Mouse (Mus musculus) testis, adult 2 months (tissue): ENCODE measurements around the gene 2010109A12Rik. TPM values are rescaled to one million over a fixed set of nuclear protein-coding genes. Genes with fewer than 3 reads are reported as not detected.

Experiments used
- H3K27ac ChIP-seq: fragments of 200-500 bp; 2 replicates; pipeline ENCODE4 v1.5.1; 2012; ENCODE audit warnings: low read depth, low read length; ENCODE audit not compliant: control insufficient read depth, insufficient read depth
- H3K27me3 ChIP-seq: fragments of 200-500 bp; 2 replicates; pipeline ENCODE4 v1.6.1; 2012; ENCODE audit warnings: mild to moderate bottlenecking, low read length, moderate library complexity; ENCODE audit not compliant: control insufficient read depth, insufficient read depth
- H3K36me3 ChIP-seq: fragments of 200-500 bp; 2 replicates; pipeline ENCODE4 v1.6.1; 2012; ENCODE audit warnings: mild to moderate bottlenecking, low read length; ENCODE audit not compliant: control insufficient read depth, insufficient read depth
- H3K4me1 ChIP-seq: fragments of 200-500 bp; 2 replicates; pipeline ENCODE4 v1.6.1; 2012; ENCODE audit warnings: low read length; ENCODE audit not compliant: control insufficient read depth, insufficient read depth
- H3K4me3 ChIP-seq: fragments of 200-500 bp; 2 replicates; pipeline ENCODE4 v1.5.1; 2012; ENCODE audit warnings: low read depth, mild to moderate bottlenecking, low read length, moderate library complexity, mixed read lengths; ENCODE audit not compliant: control insufficient read depth
- CTCF ChIP-seq: fragments of 200-500 bp; IDR thresholded peaks from 2 replicates; pipeline ENCODE4 v1.5.1; 2012; ENCODE audit warnings: low read depth, mild to moderate bottlenecking, inconsistent platforms, low read length, moderate library complexity; ENCODE audit not compliant: control insufficient read depth, insufficient read depth, insufficient replicate concordance
- POLR2A ChIP-seq: fragments of 200-500 bp; IDR thresholded peaks from 2 replicates; pipeline ENCODE4 v1.6.1; 2012; ENCODE audit warnings: low read depth, mild to moderate bottlenecking, inconsistent platforms, low read length, moderate library complexity; ENCODE audit not compliant: control insufficient read depth
- polyA plus RNA-seq: library from polyadenylated mRNA; depleted of rRNA; stranded (reverse); fragments of >200 nt; gene quantifications from 2 replicates; pipeline ENCODE4 v1.2.3, GENCODE M21; 2012; rRNA removed

2010109A12Rik gene
- polyA plus RNA-seq, 1 experiment, result 8.5 TPM

DNA sequence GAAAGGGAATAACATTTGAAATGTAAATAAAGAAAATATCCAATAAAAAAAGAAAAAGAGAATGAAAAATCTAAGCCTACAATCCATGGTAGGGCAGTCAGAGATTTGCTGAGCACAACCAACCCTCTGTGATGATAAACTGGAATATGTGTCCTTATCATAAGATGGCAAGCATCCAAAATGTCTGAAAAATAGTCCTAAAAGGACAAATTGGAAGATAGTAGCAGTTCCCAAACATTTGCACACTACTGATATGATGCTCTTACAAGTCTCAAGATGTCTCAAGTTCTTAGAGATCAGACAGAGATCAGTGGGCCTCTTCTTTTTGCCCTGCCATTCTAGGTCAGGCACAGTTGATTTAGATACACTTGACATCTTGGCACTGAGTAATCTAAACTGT is 53.0 kb downstream of the 2010109A12Rik start:
- Histone ChIP-seq H3K27me3 (no peaks in the 10 kb centered on the region), H3K4me3 (no peak overlapping the region), H3K27ac (no peak overlapping the region), H3K4me1 (no peaks in the 10 kb centered on the region), H3K36me3 (no peaks in the 10 kb centered on the region)
- TF ChIP-seq CTCF (no peak), POLR2A (no peak)

GRCm38 (mm10) chr5:93260983-93261382 is 54.7 kb downstream of the 2010109A12Rik start:
- TF ChIP-seq CTCF (no peak), POLR2A (no peak)
- Histone ChIP-seq H3K27me3 (no peaks in the 10 kb centered on the region), H3K4me3 (no peak overlapping the region), H3K36me3 (no peaks in the 10 kb centered on the region), H3K27ac (no peak overlapping the region), H3K4me1 (no peaks in the 10 kb centered on the region)

GRCm38 (mm10) chr5:93262751-93263150 is 56.4 kb downstream of the 2010109A12Rik start:
- H3K27me3 ChIP-seq, result no peaks in the 10 kb centered on the region
- H3K36me3 ChIP-seq, result no peaks in the 10 kb centered on the region
- no peak for TF ChIP-seq POLR2A
- no peak for TF ChIP-seq CTCF
- H3K4me3 ChIP-seq, result no peak overlapping the region
- no peak overlapping the region for H3K27ac ChIP-seq
- peaks cover 2% of the 10 kb centered on the region for H3K4me1 ChIP-seq

Other genes with a start within 250 kb of the 2010109A12Rik start
- 0.07 TPM in 1 of 2 replicates, not detected in the other for gene Sowahb, start 161.5 kb upstream of the 2010109A12Rik start, polyA plus RNA-seq
- 2.6 and 3.4 TPM in 2 replicates for gene Sept11, start 113.1 kb upstream of the 2010109A12Rik start, polyA plus RNA-seq
- gene Ccni, start within 50 bp of the 2010109A12Rik start, polyA plus RNA-seq, result 138 and 146 TPM in 2 replicates
- 4.8 and 5.5 TPM in 2 replicates for gene Ccng2, start 60.7 kb downstream of the 2010109A12Rik start, polyA plus RNA-seq